Mouse (Mus musculus) E14TG2a.4 (cell line): Measurements from ENCODE around the gene Chtop.

Experiments used
- CTCF ChIP-seq: conservative IDR thresholded peaks from 2 replicates; pipeline ENCODE4 v1.5.1; 2014; ENCODE audit warnings: low read length
- NANOG ChIP-seq: IDR thresholded peaks from 2 replicates; pipeline ENCODE4 v1.6.1; 2014; ENCODE audit warnings: borderline replicate concordance, low read length, mixed read lengths
- POU5F1 ChIP-seq: IDR thresholded peaks from 2 replicates; pipeline ENCODE4 v1.6.1; 2014; ENCODE audit warnings: low read length, borderline replicate concordance

DNA sequence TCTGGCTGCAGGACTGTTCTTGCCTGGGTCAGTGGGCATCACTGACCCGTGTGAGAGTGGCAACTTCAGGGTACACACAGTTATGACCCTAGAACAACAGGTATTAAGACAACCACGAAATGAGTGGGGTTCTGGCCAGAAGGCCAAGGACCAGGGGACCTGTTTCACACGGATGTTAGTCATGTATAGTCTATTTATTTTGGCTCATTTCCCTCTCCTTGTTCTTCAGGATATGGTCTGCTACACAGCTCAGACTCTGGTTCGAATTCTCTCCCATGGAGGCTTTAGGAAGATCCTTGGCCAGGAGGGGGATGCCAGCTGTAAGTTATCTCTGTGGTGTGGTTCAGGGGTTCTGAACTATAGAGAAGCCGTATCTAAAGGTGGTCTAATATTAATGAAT, 22.3 kb downstream of the Chtop start:
- TF ChIP-seq CTCF = no peak
- no peak for TF ChIP-seq NANOG
- TF ChIP-seq POU5F1 = no peak
